Mouse (Mus musculus): ENCODE results near the gene Sprtn. TPM values are rescaled to one million over a fixed set of nuclear protein-coding genes. Genes with fewer than 3 reads are reported as not detected.

The Sprtn gene
- polyA plus RNA-seq, 1 experiment from 2014 or later: 9.1 TPM

- Histone ChIP-seq H3K9me3 (ENCODE audit: control insufficient read depth, low read length) (no peaks in the 10 kb centered on the region), H3K9ac (ENCODE audit: low read depth, low read length) (no peak overlapping the region), H3K4me2 (replicated peaks; ENCODE audit: low read depth, low read length) (no peak overlapping the region), H3K4me3 (ENCODE audit: low read length) (no peak overlapping the region), H3K27ac (ENCODE audit: low read depth, low read length) (no peak overlapping the region), H3K27me3 (ENCODE audit: control insufficient read depth, insufficient read depth, low read length) (no peaks in the 10 kb centered on the region), H3K36me3 (ENCODE audit: control insufficient read depth, insufficient read depth, low read length) (no peaks in the 10 kb centered on the region; the same call in 1 of the 2 replicates), H3K4me1 (ENCODE audit: control insufficient read depth, insufficient read depth, low read length) (no peaks in the 10 kb centered on the region)
- 84% methylated on average over 13 of the region's 13 CpGs for WGBS
- no peak for ATAC-seq (ENCODE audit: low FRiP score, low TSS enrichment)
Observed at GRCm38 (mm10) chr8:124930086-124930485, 32.4 kb downstream of the Sprtn start.

- ATAC-seq (ENCODE audit: low FRiP score, low TSS enrichment): no peak
- H3K36me3 ChIP-seq (ENCODE audit: control insufficient read depth, insufficient read depth, low read length): no peaks in the 10 kb centered on the region; the same call in 1 of the 2 replicates
- H3K4me3 ChIP-seq (ENCODE audit: low read length): no peak overlapping the region
- H3K27me3 ChIP-seq (ENCODE audit: control insufficient read depth, insufficient read depth, low read length): no peaks in the 10 kb centered on the region
- no peak overlapping the region for H3K9ac ChIP-seq (ENCODE audit: low read depth, low read length)
- WGBS: 77% methylated on average over 4 of the region's 4 CpGs
- H3K4me2 ChIP-seq (replicated peaks; ENCODE audit: low read depth, low read length): no peak overlapping the region
- H3K9me3 ChIP-seq (ENCODE audit: control insufficient read depth, low read length): no peaks in the 10 kb centered on the region
- H3K4me1 ChIP-seq (ENCODE audit: control insufficient read depth, insufficient read depth, low read length): no peaks in the 10 kb centered on the region
- H3K27ac ChIP-seq (ENCODE audit: low read depth, low read length): no peak overlapping the region
Observed at GRCm38 (mm10) chr8:124930649-124931048, 33.0 kb downstream of the Sprtn start.

- H3K36me3 ChIP-seq (ENCODE audit: control insufficient read depth, insufficient read depth, low read length): no peaks in the 10 kb centered on the region; the same call in 1 of the 2 replicates
- H3K4me3 ChIP-seq (ENCODE audit: low read length): no peak overlapping the region
- no peak overlapping the region for H3K9ac ChIP-seq (ENCODE audit: low read depth, low read length)
- no peaks in the 10 kb centered on the region for H3K4me1 ChIP-seq (ENCODE audit: control insufficient read depth, insufficient read depth, low read length)
- H3K9me3 ChIP-seq (ENCODE audit: control insufficient read depth, low read length): no peaks in the 10 kb centered on the region
- H3K27ac ChIP-seq (ENCODE audit: low read depth, low read length): no peak overlapping the region
- ATAC-seq (ENCODE audit: low FRiP score, low TSS enrichment): no peak
- no peaks in the 10 kb centered on the region for H3K27me3 ChIP-seq (ENCODE audit: control insufficient read depth, insufficient read depth, low read length)
- H3K4me2 ChIP-seq (replicated peaks; ENCODE audit: low read depth, low read length): no peak overlapping the region
- 86% methylated on average over 3 of the region's 3 CpGs for WGBS
Observed at GRCm38 (mm10) chr8:124932435-124932834, 34.7 kb downstream of the Sprtn start.

GRCm38 (mm10) chr8:124935116-124935515, 37.4 kb downstream of the Sprtn start:
- ATAC-seq (ENCODE audit: low FRiP score, low TSS enrichment): no peak
- no peaks in the 10 kb centered on the region for H3K9me3 ChIP-seq (ENCODE audit: control insufficient read depth, low read length)
- no peak overlapping the region for H3K4me3 ChIP-seq (ENCODE audit: low read length)
- H3K4me2 ChIP-seq (replicated peaks; ENCODE audit: low read depth, low read length): no peak overlapping the region
- H3K9ac ChIP-seq (ENCODE audit: low read depth, low read length): no peak overlapping the region
- H3K36me3 ChIP-seq (ENCODE audit: control insufficient read depth, insufficient read depth, low read length): peaks cover 4% of the 10 kb centered on the region; the same call in 1 of the 2 replicates
- H3K27me3 ChIP-seq (ENCODE audit: control insufficient read depth, insufficient read depth, low read length): no peaks in the 10 kb centered on the region
- H3K27ac ChIP-seq (ENCODE audit: low read depth, low read length): no peak overlapping the region
- H3K4me1 ChIP-seq (ENCODE audit: control insufficient read depth, insufficient read depth, low read length): no peaks in the 10 kb centered on the region
- 74% methylated on average over 5 of the region's 5 CpGs for WGBS

- H3K4me1 ChIP-seq (ENCODE audit: control insufficient read depth, insufficient read depth, low read length): no peaks in the 10 kb centered on the region
- H3K9ac ChIP-seq (ENCODE audit: low read depth, low read length): no peak overlapping the region
- H3K9me3 ChIP-seq (ENCODE audit: control insufficient read depth, low read length): no peaks in the 10 kb centered on the region
- no peak for ATAC-seq (ENCODE audit: low FRiP score, low TSS enrichment)
- no peaks in the 10 kb centered on the region for H3K27me3 ChIP-seq (ENCODE audit: control insufficient read depth, insufficient read depth, low read length)
- H3K4me2 ChIP-seq (replicated peaks; ENCODE audit: low read depth, low read length): no peak overlapping the region
- H3K36me3 ChIP-seq (ENCODE audit: control insufficient read depth, insufficient read depth, low read length): peaks cover 12% of the 10 kb centered on the region; the same call in 1 of the 2 replicates
- H3K4me3 ChIP-seq (ENCODE audit: low read length): no peak overlapping the region
- H3K27ac ChIP-seq (ENCODE audit: low read depth, low read length): no peak overlapping the region
- 94% methylated on average over 10 of the region's 10 CpGs for WGBS
Observed at GRCm38 (mm10) chr8:124936699-124937098, 39.0 kb downstream of the Sprtn start.

- Histone ChIP-seq H3K9me3 (ENCODE audit: control insufficient read depth, low read length) (no peaks in the 10 kb centered on the region), H3K4me1 (ENCODE audit: control insufficient read depth, insufficient read depth, low read length) (no peaks in the 10 kb centered on the region), H3K27me3 (ENCODE audit: control insufficient read depth, insufficient read depth, low read length) (no peaks in the 10 kb centered on the region), H3K4me3 (ENCODE audit: low read length) (no peak overlapping the region), H3K27ac (ENCODE audit: low read depth, low read length) (no peak overlapping the region), H3K9ac (ENCODE audit: low read depth, low read length) (no peak overlapping the region), H3K36me3 (ENCODE audit: control insufficient read depth, insufficient read depth, low read length) (peaks cover 13% of the 10 kb centered on the region; the same call in 1 of the 2 replicates), H3K4me2 (replicated peaks; ENCODE audit: low read depth, low read length) (no peak overlapping the region)
- no peak for ATAC-seq (ENCODE audit: low FRiP score, low TSS enrichment)
- 97% methylated on average over 4 of the region's 4 CpGs for WGBS
Observed at GRCm38 (mm10) chr8:124937293-124937692, 39.6 kb downstream of the Sprtn start.

GRCm38 (mm10) chr8:124943801-124944200, 46.1 kb downstream of the Sprtn start:
- no peaks in the 10 kb centered on the region for H3K9me3 ChIP-seq (ENCODE audit: control insufficient read depth, low read length)
- H3K27me3 ChIP-seq (ENCODE audit: control insufficient read depth, insufficient read depth, low read length): no peaks in the 10 kb centered on the region
- H3K4me2 ChIP-seq (replicated peaks; ENCODE audit: low read depth, low read length): no peak overlapping the region
- no peak overlapping the region for H3K9ac ChIP-seq (ENCODE audit: low read depth, low read length)
- H3K36me3 ChIP-seq (ENCODE audit: control insufficient read depth, insufficient read depth, low read length): peaks cover 13% of the 10 kb centered on the region; the same call in 1 of the 2 replicates
- no peak overlapping the region for H3K27ac ChIP-seq (ENCODE audit: low read depth, low read length)
- WGBS: 88% methylated on average over 6 of the region's 6 CpGs
- peaks cover 16% of the 10 kb centered on the region; the same call in 1 of the 2 replicates for H3K4me1 ChIP-seq (ENCODE audit: control insufficient read depth, insufficient read depth, low read length)
- no peak for ATAC-seq (ENCODE audit: low FRiP score, low TSS enrichment)
- H3K4me3 ChIP-seq (ENCODE audit: low read length): no peak overlapping the region

- no peaks in the 10 kb centered on the region for H3K9me3 ChIP-seq (ENCODE audit: control insufficient read depth, low read length)
- no peak overlapping the region for H3K4me2 ChIP-seq (replicated peaks; ENCODE audit: low read depth, low read length)
- H3K9ac ChIP-seq (ENCODE audit: low read depth, low read length): no peak overlapping the region
- no peak for ATAC-seq (ENCODE audit: low FRiP score, low TSS enrichment)
- H3K4me3 ChIP-seq (ENCODE audit: low read length): no peak overlapping the region
- no peak overlapping the region for H3K27ac ChIP-seq (ENCODE audit: low read depth, low read length)
- no peaks in the 10 kb centered on the region for H3K27me3 ChIP-seq (ENCODE audit: control insufficient read depth, insufficient read depth, low read length)
- H3K4me1 ChIP-seq (ENCODE audit: control insufficient read depth, insufficient read depth, low read length): peaks cover 16% of the 10 kb centered on the region; the same call in 1 of the 2 replicates
- WGBS: 66% methylated on average over 7 of the region's 7 CpGs
- H3K36me3 ChIP-seq (ENCODE audit: control insufficient read depth, insufficient read depth, low read length): peaks cover 9% of the 10 kb centered on the region; the same call in 1 of the 2 replicates
Observed at GRCm38 (mm10) chr8:124944406-124944805, 46.7 kb downstream of the Sprtn start.

GRCm38 (mm10) chr8:124947865-124948732, 50.4 kb downstream of the Sprtn start:
- no peaks in the 10 kb centered on the region for H3K36me3 ChIP-seq (ENCODE audit: control insufficient read depth, insufficient read depth, low read length)
- ATAC-seq (ENCODE audit: low FRiP score, low TSS enrichment): peak; percentile 34
- peak overlapping the region; percentile 92 for H3K9ac ChIP-seq (ENCODE audit: low read depth, low read length)
- no peaks in the 10 kb centered on the region for H3K27me3 ChIP-seq (ENCODE audit: control insufficient read depth, insufficient read depth, low read length)
- H3K9me3 ChIP-seq (ENCODE audit: control insufficient read depth, low read length): no peaks in the 10 kb centered on the region
- peak overlapping the region; percentile 74 for H3K27ac ChIP-seq (ENCODE audit: low read depth, low read length)
- H3K4me2 ChIP-seq (replicated peaks; ENCODE audit: low read depth, low read length): peak overlapping the region; percentile 71
- H3K4me3 ChIP-seq (ENCODE audit: low read length): peak overlapping the region; percentile 92
- under 1% methylated on average over 66 of the region's 67 CpGs for WGBS
- H3K4me1 ChIP-seq (ENCODE audit: control insufficient read depth, insufficient read depth, low read length): peaks cover 27% of the 10 kb centered on the region

Measured in kidney, embryonic 14.5 days (tissue).